Mouse (Mus musculus) kidney, adult 11 months (tissue): ENCODE measurements around the gene Abcg1.

Experiments used
- DNase-seq: peaks from one replicate; pipeline ENCODE4 v3.0.0; 2022

Abcg1 gene

GRCm38 (mm10) chr17:31057151-31057890 lies at the start of gene Abcg1:
TSS of gene Abcg1 (plus strand) at chr17:31057675.
- no peak for DNase-seq

- DNase-seq: no peak
These were observed 49.1 kb upstream of the Abcg1 start for GRCm38 (mm10) chr17:31008416-31008815.

- DNase-seq: no peak
These were observed 45.7 kb upstream of the Abcg1 start for GRCm38 (mm10) chr17:31011551-31012394.

GRCm38 (mm10) chr17:31018267-31018666 lies 39.2 kb upstream of the Abcg1 start:
- peak; percentile 13 for DNase-seq

GRCm38 (mm10) chr17:31019505-31019904 lies 38.0 kb upstream of the Abcg1 start:
- DNase-seq: peak; percentile 22

- DNase-seq: no peak
These were observed 37.4 kb upstream of the Abcg1 start for GRCm38 (mm10) chr17:31020078-31020477.

- DNase-seq: no peak
These were observed 36.2 kb upstream of the Abcg1 start for GRCm38 (mm10) chr17:31021276-31021675.

GRCm38 (mm10) chr17:31024125-31024781 lies 33.2 kb upstream of the Abcg1 start:
- DNase-seq: no peak

- DNase-seq: no peak
These were observed 32.7 kb upstream of the Abcg1 start for GRCm38 (mm10) chr17:31024782-31025125.

- DNase-seq: no peak
These were observed 30.5 kb upstream of the Abcg1 start for GRCm38 (mm10) chr17:31026986-31027385.

GRCm38 (mm10) chr17:31027723-31028122 lies 29.8 kb upstream of the Abcg1 start:
- no peak for DNase-seq

GRCm38 (mm10) chr17:31028821-31029370 lies 28.6 kb upstream of the Abcg1 start:
- DNase-seq: no peak

- DNase-seq: no peak
These were observed 28.1 kb upstream of the Abcg1 start for GRCm38 (mm10) chr17:31029407-31029806.

GRCm38 (mm10) chr17:31032341-31032740 lies 25.1 kb upstream of the Abcg1 start:
- no peak for DNase-seq

- no peak for DNase-seq
These were observed 24.2 kb upstream of the Abcg1 start for GRCm38 (mm10) chr17:31033251-31033650.

- DNase-seq: no peak
These were observed 23.3 kb upstream of the Abcg1 start for GRCm38 (mm10) chr17:31034165-31034564.

- no peak for DNase-seq
These were observed 22.7 kb upstream of the Abcg1 start for GRCm38 (mm10) chr17:31034674-31035356.

GRCm38 (mm10) chr17:31036168-31036876 lies 21.2 kb upstream of the Abcg1 start:
- no peak for DNase-seq

- DNase-seq: no peak
These were observed 20.1 kb upstream of the Abcg1 start for GRCm38 (mm10) chr17:31037331-31037730.

- peak; percentile 27 for DNase-seq
These were observed 19.1 kb upstream of the Abcg1 start for GRCm38 (mm10) chr17:31038381-31038780.

GRCm38 (mm10) chr17:31039626-31040025 lies 17.8 kb upstream of the Abcg1 start:
- DNase-seq: no peak

- DNase-seq: no peak
These were observed 17.1 kb upstream of the Abcg1 start for GRCm38 (mm10) chr17:31040421-31040820.
